Comparison of ENCODE assay signal across 13 mouse cellular contexts in the genomic region with DNA sequence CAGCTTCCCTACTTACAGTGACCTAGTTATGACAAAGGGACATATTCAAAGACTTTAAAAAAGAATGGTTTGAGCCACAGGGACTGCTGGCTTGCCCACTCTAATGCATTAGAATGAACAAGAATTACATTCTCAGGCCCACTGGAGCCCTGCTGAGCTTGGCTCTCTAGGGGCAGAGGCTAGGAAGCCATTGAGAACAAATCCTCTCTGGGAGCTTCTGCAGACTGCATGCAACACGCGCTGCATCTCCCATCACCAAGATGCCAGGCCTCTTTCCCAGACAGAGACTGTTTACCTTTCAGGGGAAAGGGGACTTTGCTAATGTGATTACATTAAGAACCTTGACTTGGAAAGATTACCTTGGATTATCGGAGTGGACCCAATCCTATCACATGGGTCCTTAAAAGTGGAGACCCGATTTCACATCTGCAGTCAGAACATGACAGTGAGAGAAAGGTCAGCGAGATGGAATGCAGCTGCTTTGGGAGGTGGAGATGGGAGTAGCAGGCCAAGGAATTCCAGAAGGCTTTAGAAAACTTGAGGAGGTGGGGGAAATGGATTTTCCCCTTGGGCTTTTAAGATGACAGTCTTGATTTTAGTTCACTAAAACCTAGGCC. TPM values are rescaled to one million over a fixed set of nuclear protein-coding genes. Genes with fewer than 3 reads are reported as not detected.
DNase-seq lines count a peak whose midpoint lies in the region; ATAC-seq and TF ChIP-seq lines count a peak whose summit lies in the region.
"Had no signal": no experiment of that assay in that cellular context is flagged by ENCODE, and none has a peak within 500 bp of the region (broad histone marks: within the 10 kb centered on the region; RNA-seq: fewer than 3 reads in every experiment).

No protein-coding gene starts in this region.

- no peak for ATAC-seq in lung, embryonic 14.5 days (ENCODE audit: insufficient read depth)
- ATAC-seq in heart, embryonic 14.5 days (ENCODE audit: insufficient number of reproducible peaks, insufficient read depth, low FRiP score, low read depth), result no peak
- ATAC-seq: forebrain, embryonic 13.5 days had no signal

- no peaks in the 10 kb centered on the region for H3K9me3 ChIP-seq in lung, embryonic 14.5 days (ENCODE audit: low read depth, low read length)
- no peaks in the 10 kb centered on the region for H3K9me3 ChIP-seq in heart, embryonic 14.5 days (ENCODE audit: control insufficient read depth, low read length)
- H3K9me3 ChIP-seq: forebrain, embryonic 13.5 days had no signal

- no peaks in the 10 kb centered on the region for H3K27me3 ChIP-seq in lung, embryonic 14.5 days (ENCODE audit: insufficient read depth, low read length)
- H3K27me3 ChIP-seq in heart, embryonic 14.5 days (ENCODE audit: control insufficient read depth, insufficient read depth, low read length), result no peaks in the 10 kb centered on the region
- no peaks in the 10 kb centered on the region for H3K27me3 ChIP-seq in myocyte (ENCODE audit: control insufficient read depth, insufficient read depth, insufficient read length)

- no peak for TF ChIP-seq CTCF in lung, embryonic 14.5 days (IDR thresholded peaks at IDR 0.05; ENCODE audit: low read depth)

- H3ac ChIP-seq in myocyte (ENCODE audit: control insufficient read depth, insufficient read length), result no peak overlapping the region

- peak overlapping the region; percentile 88 for H3K27ac ChIP-seq in lung, embryonic 14.5 days (ENCODE audit: low read depth)
- peak overlapping the region; percentile 60 to 89 for H3K27ac ChIP-seq in heart, embryonic 14.5 days (replicated peaks in 1 of 2; ENCODE audit: control insufficient read depth in 1 of 2, insufficient read depth in 1 of 2, low read depth in 2 of 2, low read length in 2 of 2)
- H3K27ac ChIP-seq: forebrain, embryonic 13.5 days had no signal

- H3K4me3 ChIP-seq in lung, embryonic 14.5 days (ENCODE audit: low read depth, low read length), result no peak overlapping the region
- no peak overlapping the region for H3K4me3 ChIP-seq in heart, embryonic 14.5 days (ENCODE audit: control insufficient read depth in 1 of 2, insufficient read depth in 1 of 2, low read depth in 1 of 2, low read length in 2 of 2)
- H3K4me3 ChIP-seq in myocyte, result no peak overlapping the region
- H3K4me3 ChIP-seq: forebrain, embryonic 13.5 days had no signal

- DNase-seq in embryo, embryonic 11 days, result peak; percentile 32
- DNase-seq in embryo, embryonic 10.5 days (ENCODE audit: low spot score), result no peak
- peak; percentile 70 for DNase-seq in lung, embryonic 14.5 days
- DNase-seq in lung, postnatal 14 days, result no peak
- no peak for DNase-seq in right cerebral cortex, adult 18-20 months
- no peak for DNase-seq in thymus, postnatal 4 days
- DNase-seq: adrenal gland, postnatal 14 days; cerebellum, adult 9-11 months; kidney, postnatal 14 days; midbrain, embryonic 14.5 days had no signal

- no peak overlapping the region for H3K9ac ChIP-seq in lung, embryonic 14.5 days
- no peak overlapping the region for H3K9ac ChIP-seq in heart, embryonic 14.5 days (ENCODE audit: low read length)
- H3K9ac ChIP-seq: forebrain, embryonic 13.5 days had no signal

- H3K79me2 ChIP-seq in myocyte (ENCODE audit: control insufficient read depth, insufficient read depth), result no peaks in the 10 kb centered on the region

- no peaks in the 10 kb centered on the region for H3K36me3 ChIP-seq in lung, embryonic 14.5 days (ENCODE audit: insufficient read depth)
- H3K36me3 ChIP-seq in heart, embryonic 14.5 days (ENCODE audit: control insufficient read depth, insufficient read depth, low read length), result no peaks in the 10 kb centered on the region
- no peaks in the 10 kb centered on the region for H3K36me3 ChIP-seq in myocyte (ENCODE audit: control insufficient read depth, insufficient read depth)

- 26% methylated on average over 5 of the region's 5 CpGs for WGBS in lung, embryonic 14.5 days
- WGBS in heart, embryonic 14.5 days, result 37% methylated on average over 5 of the region's 5 CpGs

- TF ChIP-seq POLR2A in myocyte (IDR thresholded peaks at IDR 0.05; ENCODE audit: insufficient read length, low read depth), result no peak

- H3K4me2 ChIP-seq in lung, embryonic 14.5 days, result no peak overlapping the region
- H3K4me2 ChIP-seq in heart, embryonic 14.5 days (ENCODE audit: low read length), result no peak overlapping the region
- peak overlapping the region; percentile 12 for H3K4me2 ChIP-seq in myocyte (ENCODE audit: low read depth)
- H3K4me2 ChIP-seq: forebrain, embryonic 13.5 days had no signal

- peaks cover 33% of the 10 kb centered on the region for H3K4me1 ChIP-seq in lung, embryonic 14.5 days (ENCODE audit: insufficient read depth)
- peaks cover 35 to 60% of the 10 kb centered on the region in 2 experiments for H3K4me1 ChIP-seq in heart, embryonic 14.5 days (ENCODE audit: control insufficient read depth in 2 of 2, insufficient read depth in 2 of 2, low read length in 2 of 2)

TF ChIP-seq in myocyte, 11 proteins besides CTCF, POLR2A, EP300 and RAD21:
- TF ChIP-seq MYOG (IDR thresholded peaks at IDR 0.05; ENCODE audit: control insufficient read depth in 1 of 3, insufficient read depth in 1 of 3, insufficient read length in 2 of 3, low read depth in 2 of 3), result no peak
- TF ChIP-seq MYOD1 (IDR thresholded peaks at IDR 0.05; ENCODE audit: control insufficient read depth in 1 of 3, insufficient read length in 2 of 3, low read depth in 2 of 3), result peak in 1 of 3 experiments; percentile 27

RNA-seq across cellular contexts. Expression of gene Ddc, which starts 26.6 kb away (rescaled TPM):
- 13.1 and 13.4 TPM in 2 replicates for polyA plus RNA-seq in lung, embryonic 14.5 days (2014; fragmentation: Nextera tagmentation; extraction: Ambion mirVana)
- polyA plus RNA-seq in heart, embryonic 14.5 days (2014; fragmentation: Nextera tagmentation; extraction: Ambion mirVana), result 114 and 117 TPM in 2 replicates
- 7.5 TPM for polyA plus RNA-seq in myocyte (2012; fragmentation: generic; extraction: Trizol)

Comparison
In these comparisons a context has a peak if more than half of its experiments do, and no peak if none do; other contexts are left out.
1. DNase-seq: peak in embryo, embryonic 11 days (single experiment) and lung, embryonic 14.5 days (single experiment); none in embryo, embryonic 10.5 days (single experiment), lung, postnatal 14 days (single experiment), right cerebral cortex, adult 18-20 months (single experiment) and thymus, postnatal 4 days (single experiment).